Mouse (Mus musculus) lung, adult 2 months (tissue): Measurements from ENCODE around the gene Ppard.

Experiments
- CTCF ChIP-seq: fragments of 200-500 bp; IDR thresholded peaks from 2 replicates; pipeline ENCODE4 v1.5.1; 2011; ENCODE audit warnings: mild to moderate bottlenecking, low read length, control low read depth; ENCODE audit not compliant: insufficient read depth
- POLR2A ChIP-seq: fragments of 200-500 bp; IDR thresholded peaks from 2 replicates; pipeline ENCODE4 v1.6.1; 2011; ENCODE audit warnings: low read depth, mild to moderate bottlenecking, control low read depth, low read length, borderline replicate concordance; ENCODE audit errors: extremely low read depth

DNA sequence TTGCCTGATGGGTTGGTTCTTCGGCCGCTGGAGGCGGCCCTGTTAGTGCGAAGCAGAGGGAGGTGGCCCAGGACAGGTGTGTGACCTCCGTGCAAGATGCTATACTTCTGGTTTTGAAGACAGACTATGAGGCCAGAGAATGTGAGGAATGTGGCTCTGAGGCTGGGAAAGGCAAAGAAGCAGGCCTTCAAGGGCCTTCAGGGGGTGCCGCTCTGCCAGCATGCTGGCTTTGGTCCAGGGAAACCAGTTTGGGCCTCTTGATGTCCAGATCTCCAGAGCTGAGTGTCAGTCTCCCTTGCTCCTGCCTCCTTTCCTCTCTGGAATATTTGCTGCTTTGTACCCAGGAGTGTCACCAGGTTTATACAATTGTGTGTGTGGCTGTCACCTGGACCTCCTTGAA, 9.8 kb downstream of the Ppard start:
- TF ChIP-seq POLR2A, result no peak
- no peak for TF ChIP-seq CTCF
